Mouse (Mus musculus): Measurements from ENCODE around the gene Polr3h.
"Not testable (repeated sequence)": the region's sequence is repeated elsewhere in the genome, so short reads cannot be mapped to it uniquely, and the experiment has no call there.

Gene Polr3h

GRCm38 (mm10) chr15:81917621-81918463, 8.2 kb downstream of the Polr3h start:
- CTCF ChIA-PET, result interaction anchor here (1.0 kb wide), 1 partner anchor 87 kb away, joined by 4 read pairs; no protein-coding TSS in a partner anchor

GRCm38 (mm10) chr15:81917201-81917600, 8.8 kb downstream of the Polr3h start:
- CTCF ChIA-PET, result interaction anchor here (0.6 to 1.1 kb wide), 2 partner anchors 72 to 86 kb away, joined by 4 to 5 read pairs; no protein-coding TSS in a partner anchor

- CTCF ChIA-PET, result no interaction called here
These were observed 10.4 kb downstream of the Polr3h start for GRCm38 (mm10) chr15:81915663-81916062.

- CTCF ChIA-PET, result no interaction called here
These were observed 11.4 kb downstream of the Polr3h start for GRCm38 (mm10) chr15:81914668-81915067.

- CTCF ChIA-PET, result no interaction called here
These were observed 13.5 kb downstream of the Polr3h start for GRCm38 (mm10) chr15:81912498-81912897.

GRCm38 (mm10) chr15:81908767-81909166, 17.3 kb downstream of the Polr3h start:
- CTCF ChIA-PET, result not testable (repeated sequence)

GRCm38 (mm10) chr15:81907953-81908352, 18.1 kb downstream of the Polr3h start:
- CTCF ChIA-PET, result no interaction called here

GRCm38 (mm10) chr15:81904939-81905338, 21.1 kb downstream of the Polr3h start:
- CTCF ChIA-PET, result interaction anchor here (0.7 kb wide), 1 partner anchor 74 kb away, joined by 4 read pairs; no protein-coding TSS in a partner anchor

GRCm38 (mm10) chr15:81898751-81899150, 27.3 kb downstream of the Polr3h start:
- CTCF ChIA-PET, result no interaction called here

GRCm38 (mm10) chr15:81897607-81898285, 28.3 kb downstream of the Polr3h start:
- CTCF ChIA-PET, result no interaction called here

GRCm38 (mm10) chr15:81896407-81896806, 29.6 kb downstream of the Polr3h start:
- CTCF ChIA-PET, result no interaction called here

- CTCF ChIA-PET, result interaction anchor here (0.6 to 0.7 kb wide), 2 partner anchors 60 to 75 kb away, joined by 3 to 5 read pairs; no protein-coding TSS in a partner anchor
These were observed 32.0 kb downstream of the Polr3h start for GRCm38 (mm10) chr15:81894002-81894401.

GRCm38 (mm10) chr15:81891822-81892580, 34.0 kb downstream of the Polr3h start:
- CTCF ChIA-PET, result interaction anchor here (0.6 to 0.7 kb wide), 3 partner anchors 43 to 433 kb away, joined by 3 to 5 read pairs (median 5); no protein-coding TSS in a partner anchor

GRCm38 (mm10) chr15:81891140-81891802, 34.8 kb downstream of the Polr3h start:
- CTCF ChIA-PET, result interaction anchor here (0.6 to 0.7 kb wide), 2 partner anchors 42 to 57 kb away, joined by 3 to 5 read pairs; no protein-coding TSS in a partner anchor

GRCm38 (mm10) chr15:81889175-81889574, 36.9 kb downstream of the Polr3h start:
- CTCF ChIA-PET, result no interaction called here

GRCm38 (mm10) chr15:81886795-81887550, 39.1 kb downstream of the Polr3h start:
- CTCF ChIA-PET, result interaction anchor here (0.6 kb wide), 2 partner anchors 74 to 227 kb away, joined by 3 read pairs; partner anchors contain the start of gene Pmm1

- CTCF ChIA-PET, result no interaction called here
These were observed 40.6 kb downstream of the Polr3h start for GRCm38 (mm10) chr15:81885418-81885934.

- CTCF ChIA-PET, result interaction anchor here (0.6 kb wide), 1 partner anchor 195 kb away, joined by 3 read pairs; no protein-coding TSS in a partner anchor
These were observed 43.7 kb downstream of the Polr3h start for GRCm38 (mm10) chr15:81882348-81882747.

- CTCF ChIA-PET, result interaction anchor here (0.6 kb wide), 2 partner anchors 24 to 47 kb away, joined by 3 to 8 read pairs; no protein-coding TSS in a partner anchor
These were observed 46.3 kb downstream of the Polr3h start for GRCm38 (mm10) chr15:81879531-81880401.
